Mouse (Mus musculus): ENCODE measurements around the gene Prkd3.

Gene Prkd3

DNA sequence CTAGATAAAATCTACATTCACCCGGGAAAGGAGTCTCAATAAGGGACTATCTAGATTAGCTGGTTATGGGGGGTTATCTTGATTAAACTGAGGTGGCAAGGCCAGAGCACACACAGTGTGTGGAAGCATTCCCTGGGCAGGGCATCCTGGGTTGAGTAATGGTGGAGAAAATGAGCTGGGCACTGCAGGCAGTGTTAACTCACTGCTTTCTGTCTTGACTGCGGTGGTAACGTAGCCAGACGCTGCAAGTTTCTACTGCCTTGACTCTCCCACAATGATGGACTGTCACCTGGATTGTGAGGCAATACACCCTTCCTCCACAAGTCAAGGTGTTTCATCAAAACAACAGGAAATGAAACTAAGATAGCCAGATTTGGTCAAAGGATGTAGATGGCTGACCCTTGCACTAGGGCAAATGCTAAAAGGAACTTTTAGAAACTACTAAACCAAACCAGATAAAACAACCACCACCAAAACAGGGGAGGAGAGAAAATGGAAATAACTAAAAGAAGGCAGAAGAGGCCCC lies 20.8 kb downstream of the Prkd3 start:
- no peak for DNase-seq (ENCODE audit: low spot score in 2 of 2)

- DNase-seq (ENCODE audit: low spot score in 2 of 2) = no peak
Observed at GRCm38 (mm10) chr17:78999189-78999588, 21.4 kb downstream of the Prkd3 start.

- DNase-seq (ENCODE audit: low spot score in 2 of 2) = no peak
Observed at GRCm38 (mm10) chr17:78998130-78998529, 22.5 kb downstream of the Prkd3 start.

DNA sequence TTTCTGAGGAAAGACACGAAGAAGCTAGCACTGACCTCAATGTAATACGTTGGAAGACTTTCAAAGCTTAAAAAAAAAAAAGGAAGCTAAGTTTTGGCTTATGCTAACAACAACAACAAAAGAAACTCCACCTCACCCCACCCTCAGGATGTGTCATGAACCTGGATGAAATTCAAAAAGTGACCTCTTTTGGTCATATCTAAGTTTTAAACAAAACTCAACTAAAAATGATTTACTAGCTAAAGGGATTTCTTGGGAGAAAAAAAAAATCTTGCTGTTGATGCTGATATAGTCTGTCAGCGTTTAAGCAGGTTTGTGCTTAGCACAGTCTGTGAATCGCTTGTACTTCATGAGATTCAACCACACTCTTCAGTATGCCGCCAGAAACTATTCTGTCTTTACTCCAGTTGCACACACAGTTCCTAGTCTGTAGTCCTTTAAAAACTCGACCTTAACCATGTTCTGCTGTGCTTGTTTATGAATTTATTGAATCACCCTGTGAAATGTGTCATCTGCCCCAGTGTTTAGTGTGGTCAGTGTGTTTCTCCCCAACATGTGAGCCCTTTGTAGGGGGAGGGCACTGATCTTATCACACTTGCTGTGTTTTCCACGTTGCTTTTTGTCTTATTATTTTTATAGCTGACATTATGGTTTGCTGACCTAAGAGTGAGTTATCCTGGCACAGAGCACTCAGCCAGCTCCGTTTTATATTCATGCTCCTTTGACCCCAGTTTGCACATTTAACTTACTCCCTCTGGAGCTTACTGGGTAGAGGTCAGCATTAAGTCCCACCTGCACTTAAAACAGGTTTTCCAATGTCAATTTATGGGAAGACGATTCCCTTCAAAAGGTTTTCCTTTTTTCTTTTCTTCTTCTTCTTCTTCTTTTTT lies 25.4 kb downstream of the Prkd3 start:
- DNase-seq (ENCODE audit: low spot score in 2 of 2) = no peak

DNA sequence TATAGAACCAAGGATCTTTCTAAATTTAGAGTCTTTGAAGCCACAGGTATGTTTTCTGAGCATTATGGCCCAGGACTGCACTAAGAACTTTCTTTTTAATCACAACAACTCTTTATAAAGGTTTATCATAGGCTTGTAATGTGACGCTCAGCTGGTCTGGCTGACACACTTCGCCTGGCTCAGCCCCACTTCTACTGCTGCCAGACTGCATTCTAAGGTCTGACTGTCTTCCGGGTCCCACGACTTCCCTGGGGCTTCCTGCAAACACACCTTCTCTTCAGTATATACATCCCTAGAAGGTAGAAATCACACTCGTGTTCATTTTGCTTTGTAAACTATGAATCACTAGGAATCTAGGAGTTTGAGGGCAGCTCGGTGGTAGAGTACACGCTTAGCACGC lies 26.2 kb downstream of the Prkd3 start:
- DNase-seq (ENCODE audit: low spot score in 2 of 2) = no peak

GRCm38 (mm10) chr17:78993670-78994069 lies 26.9 kb downstream of the Prkd3 start:
- DNase-seq (ENCODE audit: low spot score in 2 of 2) = no peak

DNA sequence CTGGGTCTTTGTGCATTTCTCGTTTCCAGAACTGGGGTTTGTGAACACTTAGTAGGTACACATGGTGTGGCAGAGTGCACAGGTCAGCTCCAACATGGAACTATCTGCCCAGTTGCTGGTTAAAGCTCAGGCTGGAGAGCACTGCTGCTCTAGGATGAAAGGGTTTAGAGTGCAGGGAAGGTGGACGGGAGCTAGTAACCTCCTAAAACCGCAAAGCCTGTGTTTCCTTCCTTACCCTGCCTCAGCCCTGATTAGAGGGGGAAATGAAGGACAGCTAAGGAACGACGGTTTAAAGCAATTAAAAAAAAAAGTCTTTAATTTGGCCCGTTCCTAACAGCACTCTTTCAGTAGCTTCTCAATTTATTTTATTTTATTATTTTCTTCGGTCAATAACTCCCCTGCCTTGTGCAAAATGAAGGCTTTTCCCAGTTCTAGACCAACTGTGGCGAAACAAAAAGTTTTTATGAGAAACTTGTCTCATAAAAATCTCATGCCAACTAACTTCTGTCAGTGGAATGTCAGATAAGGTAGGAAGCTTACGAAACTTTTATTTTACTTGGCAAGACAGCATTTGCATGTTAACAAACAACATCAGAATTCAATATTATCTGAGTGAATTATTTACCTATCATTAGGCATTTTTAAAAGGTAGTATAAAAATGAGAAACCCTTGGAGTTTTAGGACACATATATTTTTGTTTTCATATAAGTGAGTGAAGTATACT lies 28.2 kb downstream of the Prkd3 start:
- DNase-seq (ENCODE audit: low spot score in 2 of 2) = no peak

DNA sequence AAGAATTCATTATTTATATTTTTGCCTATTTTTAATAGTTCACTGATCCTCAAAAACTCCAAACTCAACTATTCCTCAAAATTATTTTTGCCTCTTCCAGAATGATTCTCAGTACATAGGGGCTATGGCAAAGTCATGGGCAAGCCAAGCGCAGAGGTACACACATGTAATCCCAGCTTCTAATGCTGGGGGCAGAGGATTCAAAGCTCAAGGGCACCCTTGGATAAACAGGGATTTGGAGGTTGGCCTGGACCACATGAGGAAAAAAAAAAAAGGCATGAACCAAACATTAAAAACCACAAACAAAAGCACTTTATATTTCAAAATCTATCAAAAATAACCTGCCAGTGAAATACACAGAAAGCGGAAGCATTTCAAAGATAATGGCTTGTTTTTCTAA lies 29.1 kb downstream of the Prkd3 start:
- DNase-seq (ENCODE audit: low spot score in 2 of 2) = no peak

- DNase-seq (ENCODE audit: low spot score in 2 of 2) = no peak
Observed at GRCm38 (mm10) chr17:78989015-78989414, 31.6 kb downstream of the Prkd3 start.

- no peak for DNase-seq (ENCODE audit: low spot score in 2 of 2)
Observed at GRCm38 (mm10) chr17:78983736-78984135, 36.9 kb downstream of the Prkd3 start.

DNA sequence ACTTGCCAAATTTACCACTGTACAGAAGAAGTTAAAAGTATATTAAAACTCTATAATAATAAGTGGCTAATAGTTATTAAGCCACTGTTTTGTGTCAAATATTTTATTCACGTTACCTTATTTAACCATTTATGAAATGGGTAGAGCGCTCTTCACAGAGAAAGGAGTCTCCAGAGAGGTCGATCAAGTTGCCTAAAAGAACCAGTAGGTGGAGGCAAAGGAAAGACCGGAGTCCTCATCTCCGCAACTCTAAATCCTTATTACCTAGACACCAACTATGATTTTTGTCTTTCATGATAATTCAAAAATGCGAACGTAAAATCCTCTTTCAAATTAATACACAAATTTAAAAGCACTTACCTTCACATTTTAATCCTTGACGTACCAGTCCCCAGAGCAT lies 37.5 kb downstream of the Prkd3 start:
- no peak for DNase-seq (ENCODE audit: low spot score in 2 of 2)

DNA sequence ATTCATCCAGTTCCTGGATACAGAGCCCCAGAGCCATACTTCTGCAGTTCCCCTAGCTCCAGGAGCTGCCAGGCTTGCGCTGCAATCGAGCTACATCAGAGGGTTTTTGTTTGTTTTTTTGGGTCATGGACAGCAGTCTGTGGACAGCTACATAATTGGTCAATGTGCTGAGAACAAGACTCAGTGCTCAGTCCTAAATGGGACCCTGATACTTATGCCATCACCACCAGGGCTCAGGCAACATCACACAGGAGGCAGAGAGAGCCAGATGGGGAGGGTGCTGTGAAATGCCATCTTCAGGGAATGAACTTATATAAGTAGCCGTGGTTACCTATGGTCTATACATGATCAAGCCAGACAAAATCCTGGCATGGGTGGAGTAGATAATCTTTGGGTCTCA lies 52.1 kb downstream of the Prkd3 start:
- no peak for DNase-seq (ENCODE audit: low spot score in 2 of 2)

GRCm38 (mm10) chr17:78966092-78966883 lies 54.3 kb downstream of the Prkd3 start:
- no peak for DNase-seq (ENCODE audit: low spot score in 2 of 2)

DNA sequence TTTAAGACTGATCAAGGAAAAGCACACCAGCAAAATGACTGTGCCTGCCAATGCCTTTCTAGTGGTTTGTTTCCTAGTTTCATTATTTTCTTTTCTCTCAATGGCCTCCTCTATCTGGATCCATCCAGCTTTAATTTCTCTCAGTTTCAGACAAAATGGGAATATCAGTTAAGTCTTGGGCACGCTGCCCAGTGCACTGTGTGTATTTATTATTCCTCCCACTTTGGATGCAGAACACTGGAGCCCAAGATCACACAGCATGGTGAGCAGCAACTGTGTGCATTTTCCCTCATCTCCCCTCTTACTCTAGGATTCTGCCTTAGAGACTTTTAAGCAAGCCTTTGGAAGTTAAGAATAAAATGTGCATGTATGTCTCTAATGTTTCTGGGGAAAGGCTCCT lies 56.2 kb downstream of the Prkd3 start:
- peak; percentile 15 to 39 for DNase-seq (ENCODE audit: low spot score in 2 of 2)

- no peak for DNase-seq (ENCODE audit: low spot score in 2 of 2)
Observed at GRCm38 (mm10) chr17:78959473-78959872, 61.1 kb downstream of the Prkd3 start.

- no peak for DNase-seq (ENCODE audit: low spot score in 2 of 2)
Observed at GRCm38 (mm10) chr17:78953240-78953639, 67.4 kb downstream of the Prkd3 start.

DNA sequence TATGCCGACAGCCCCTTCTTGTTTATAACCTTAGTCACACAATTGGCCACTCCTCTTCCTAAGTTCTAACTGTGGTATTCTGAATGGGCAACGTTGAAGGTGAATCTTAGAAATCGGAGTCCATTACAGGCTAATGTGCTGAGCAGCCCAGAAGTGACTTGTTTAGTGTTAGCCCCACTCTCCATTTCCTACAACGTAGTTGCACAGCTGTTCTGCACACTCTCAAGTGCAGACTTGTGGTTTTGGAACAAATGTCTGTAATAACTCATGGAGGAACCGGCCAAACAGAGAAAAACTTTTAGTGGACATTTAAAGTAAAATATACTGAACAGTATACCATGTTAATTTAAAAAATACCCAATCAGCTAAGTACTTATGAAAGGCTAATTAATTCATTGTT lies 68.5 kb downstream of the Prkd3 start:
- no peak for DNase-seq (ENCODE audit: low spot score in 2 of 2)

- no peak for DNase-seq (ENCODE audit: low spot score in 2 of 2)
Observed at GRCm38 (mm10) chr17:78951225-78951624, 69.4 kb downstream of the Prkd3 start.

DNA sequence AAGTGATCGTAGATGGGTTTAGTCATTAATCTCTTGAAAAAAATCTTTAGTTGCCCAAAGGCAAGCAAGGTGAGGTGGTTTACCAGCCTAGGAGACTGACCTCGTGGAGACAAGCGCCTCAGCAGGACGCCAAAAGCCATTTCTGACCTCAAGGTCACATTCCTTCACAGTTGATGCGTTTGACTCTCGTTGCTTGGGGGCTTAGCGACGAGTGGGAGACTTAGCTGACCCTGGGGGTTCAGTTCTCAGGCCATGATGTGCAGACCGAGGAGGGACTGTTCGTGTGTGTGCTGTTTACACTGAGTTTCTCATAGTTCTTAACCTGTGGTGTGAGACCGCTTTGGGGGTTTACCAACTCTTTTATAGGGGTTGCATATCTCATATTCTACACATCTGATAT lies 78.0 kb downstream of the Prkd3 start:
- no peak for DNase-seq (ENCODE audit: low spot score in 2 of 2)

GRCm38 (mm10) chr17:78938927-78939326 lies 81.7 kb downstream of the Prkd3 start:
- DNase-seq (ENCODE audit: low spot score in 2 of 2) = no peak

- no peak for DNase-seq (ENCODE audit: low spot score in 2 of 2)
Observed at GRCm38 (mm10) chr17:78937229-78937853, 83.3 kb downstream of the Prkd3 start.
